In the genomic region with DNA sequence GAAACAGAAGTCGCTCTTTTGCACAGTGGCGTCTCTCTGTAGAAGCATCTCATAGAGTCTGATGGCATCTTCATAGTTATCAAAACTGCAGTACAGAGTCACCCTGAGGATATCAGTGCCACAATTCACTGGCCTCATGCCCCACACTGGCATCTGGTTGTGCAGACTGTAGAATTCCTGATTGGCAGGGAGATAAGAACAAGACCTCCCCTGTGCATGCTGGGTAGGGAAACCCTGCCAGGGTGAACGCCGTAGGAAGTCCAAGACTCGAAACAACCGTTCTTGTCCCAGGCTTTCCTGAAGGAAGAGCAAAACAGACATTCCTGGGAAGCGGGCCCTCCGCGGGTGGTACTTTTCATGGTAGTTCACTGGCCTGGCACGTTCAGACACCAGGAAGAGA, we compare ENCODE assay signal across 11 mouse cellular contexts. TPM values are rescaled to one million over a fixed set of nuclear protein-coding genes. Genes with fewer than 3 reads are reported as not detected.
DNase-seq lines count a peak whose midpoint lies in the region; ATAC-seq and TF ChIP-seq lines count a peak whose summit lies in the region.
"Had no signal": no experiment of that assay in that cellular context is flagged by ENCODE, and none has a peak within 500 bp of the region (broad histone marks: within the 10 kb centered on the region; RNA-seq: fewer than 3 reads in every experiment).

No protein-coding gene starts in this region.

- ATAC-seq in embryonic facial prominence, embryonic 12.5 days (ENCODE audit: insufficient number of reproducible peaks, insufficient read depth, low FRiP score, low TSS enrichment) = no peak
- ATAC-seq in kidney, postnatal 0 days (replicated peaks; ENCODE audit: low FRiP score, low read depth) = no peak
- no peak for ATAC-seq in intestine, embryonic 16.5 days
- no peak for ATAC-seq in forebrain, embryonic 14.5 days

- DNase-seq in embryonic facial prominence, embryonic 10.5 days (ENCODE audit: low spot score) = no peak
- DNase-seq in kidney, postnatal 0 days (ENCODE audit: low spot score) = no peak
- no peak for DNase-seq in kidney, adult 8-10 months
- DNase-seq in lung, postnatal 36 days = peak; percentile 55
- no peak for DNase-seq in left cerebral cortex, adult 11 months (ENCODE audit: low spot score)
- DNase-seq in forebrain, embryonic 14.5 days (ENCODE audit: low spot score) = no peak
- DNase-seq: gastrocnemius, postnatal 36 days; retina, postnatal 1 day had no signal

- no peaks in the 10 kb centered on the region for H3K27me3 ChIP-seq in embryonic facial prominence, embryonic 12.5 days
- H3K27me3 ChIP-seq in embryonic facial prominence, embryonic 10.5 days (replicated peaks; ENCODE audit: low read depth, poor library complexity, severe bottlenecking) = no peaks in the 10 kb centered on the region
- H3K27me3 ChIP-seq in kidney, postnatal 0 days (ENCODE audit: insufficient read depth, low read length) = no peaks in the 10 kb centered on the region
- H3K27me3 ChIP-seq in intestine, embryonic 16.5 days (replicated peaks; ENCODE audit: control insufficient read depth, insufficient read depth, low read length) = no peaks in the 10 kb centered on the region
- no peaks in the 10 kb centered on the region for H3K27me3 ChIP-seq in forebrain, embryonic 14.5 days (replicated peaks; ENCODE audit: control insufficient read depth, insufficient read depth, low read length)
- H3K27me3 ChIP-seq: liver, embryonic 15.5 days had no signal

- no peak for TF ChIP-seq CTCF in kidney, postnatal 0 days (IDR thresholded peaks at IDR 0.05; ENCODE audit: low read depth)

- no peaks in the 10 kb centered on the region for H3K9me3 ChIP-seq in embryonic facial prominence, embryonic 12.5 days
- no peaks in the 10 kb centered on the region for H3K9me3 ChIP-seq in embryonic facial prominence, embryonic 10.5 days
- H3K9me3 ChIP-seq in kidney, postnatal 0 days (replicated peaks; ENCODE audit: low read length) = no peaks in the 10 kb centered on the region
- no peaks in the 10 kb centered on the region for H3K9me3 ChIP-seq in intestine, embryonic 16.5 days (ENCODE audit: control insufficient read depth, low read length)
- no peaks in the 10 kb centered on the region for H3K9me3 ChIP-seq in forebrain, embryonic 14.5 days (replicated peaks; ENCODE audit: control insufficient read depth, low read length)
- H3K9me3 ChIP-seq: liver, embryonic 15.5 days had no signal

- H3K27ac ChIP-seq in embryonic facial prominence, embryonic 12.5 days = 0 out of 2 replicates have a peak overlapping the region, but pooled peaks have one; percentile 7
- no peak overlapping the region for H3K27ac ChIP-seq in embryonic facial prominence, embryonic 10.5 days (replicated peaks)
- no peak overlapping the region for H3K27ac ChIP-seq in kidney, postnatal 0 days
- H3K27ac ChIP-seq in intestine, embryonic 16.5 days (ENCODE audit: low read length) = peak overlapping the region; percentile 24; the same call in 1 of the 2 replicates
- no peak overlapping the region for H3K27ac ChIP-seq in forebrain, embryonic 14.5 days (ENCODE audit: low read depth, low read length)
- H3K27ac ChIP-seq: liver, embryonic 15.5 days had no signal

- H3K36me3 ChIP-seq in embryonic facial prominence, embryonic 12.5 days = no peaks in the 10 kb centered on the region
- H3K36me3 ChIP-seq in embryonic facial prominence, embryonic 10.5 days (replicated peaks) = no peaks in the 10 kb centered on the region
- H3K36me3 ChIP-seq in kidney, postnatal 0 days (ENCODE audit: insufficient read depth, low read length) = no peaks in the 10 kb centered on the region
- H3K36me3 ChIP-seq in intestine, embryonic 16.5 days (ENCODE audit: control insufficient read depth, insufficient read depth, low read length) = no peaks in the 10 kb centered on the region
- no peaks in the 10 kb centered on the region for H3K36me3 ChIP-seq in forebrain, embryonic 14.5 days (ENCODE audit: control insufficient read depth, insufficient read depth, low read length)
- H3K36me3 ChIP-seq: liver, embryonic 15.5 days had no signal

- no peak overlapping the region for H3K9ac ChIP-seq in embryonic facial prominence, embryonic 12.5 days
- no peak overlapping the region for H3K9ac ChIP-seq in kidney, postnatal 0 days (ENCODE audit: low read depth, low read length)
- H3K9ac ChIP-seq in intestine, embryonic 16.5 days (ENCODE audit: low read depth, low read length) = no peak overlapping the region
- H3K9ac ChIP-seq in forebrain, embryonic 14.5 days (ENCODE audit: low read length) = no peak overlapping the region
- H3K9ac ChIP-seq: liver, embryonic 15.5 days had no signal

- peaks cover 3% of the 10 kb centered on the region; the same call in 1 of the 2 replicates for H3K4me1 ChIP-seq in embryonic facial prominence, embryonic 12.5 days
- H3K4me1 ChIP-seq in embryonic facial prominence, embryonic 10.5 days = 0 out of 2 replicates have a peak, but pooled peaks cover 4% of the 10 kb centered on the region
- no peaks in the 10 kb centered on the region for H3K4me1 ChIP-seq in kidney, postnatal 0 days (replicated peaks; ENCODE audit: insufficient read depth, low read length)
- H3K4me1 ChIP-seq in intestine, embryonic 16.5 days (ENCODE audit: control insufficient read depth, insufficient read depth, low read length) = no peaks in the 10 kb centered on the region
- no peaks in the 10 kb centered on the region for H3K4me1 ChIP-seq in forebrain, embryonic 14.5 days (ENCODE audit: control insufficient read depth, insufficient read depth, low read length)
- H3K4me1 ChIP-seq: liver, embryonic 15.5 days had no signal

- no peak overlapping the region for H3K4me3 ChIP-seq in embryonic facial prominence, embryonic 12.5 days
- no peak overlapping the region for H3K4me3 ChIP-seq in embryonic facial prominence, embryonic 10.5 days
- H3K4me3 ChIP-seq in kidney, postnatal 0 days (replicated peaks; ENCODE audit: low read depth, low read length) = no peak overlapping the region
- 0 out of 2 replicates have a peak overlapping the region, but pooled peaks have one; percentile 2 for H3K4me3 ChIP-seq in intestine, embryonic 16.5 days (ENCODE audit: low read length)
- H3K4me3 ChIP-seq in forebrain, embryonic 14.5 days (ENCODE audit: low read depth, low read length) = no peak overlapping the region
- H3K4me3 ChIP-seq: liver, embryonic 15.5 days had no signal

- no peak overlapping the region for H3K4me2 ChIP-seq in embryonic facial prominence, embryonic 12.5 days (replicated peaks)
- H3K4me2 ChIP-seq in kidney, postnatal 0 days (ENCODE audit: low read length) = peak overlapping the region; percentile 12; the same call in 1 of the 2 replicates
- no peak overlapping the region for H3K4me2 ChIP-seq in intestine, embryonic 16.5 days (ENCODE audit: low read depth, low read length)
- H3K4me2 ChIP-seq in forebrain, embryonic 14.5 days (ENCODE audit: low read length) = no peak overlapping the region
- H3K4me2 ChIP-seq: liver, embryonic 15.5 days had no signal

- 92% methylated on average over 10 of the region's 10 CpGs for WGBS in embryonic facial prominence, embryonic 12.5 days
- 93% methylated on average over 10 of the region's 10 CpGs for WGBS in embryonic facial prominence, embryonic 10.5 days
- WGBS in kidney, postnatal 0 days = 87% methylated on average over 10 of the region's 10 CpGs
- WGBS in intestine, embryonic 16.5 days = 87% methylated on average over 10 of the region's 10 CpGs
- WGBS in forebrain, embryonic 14.5 days = 92% methylated on average over 10 of the region's 10 CpGs

RNA-seq across cellular contexts. Expression of a gene that starts 5.1 kb away (rescaled TPM):
- 0.70 and 0.77 TPM in 2 replicates for polyA plus RNA-seq in embryonic facial prominence, embryonic 12.5 days (2016; fragmentation: Nextera tagmentation; extraction: Ambion mirVana)
- polyA plus RNA-seq in embryonic facial prominence, embryonic 10.5 days (2016; fragmentation: Nextera tagmentation; extraction: Ambion mirVana) = 0.53 and 0.70 TPM in 2 replicates
- 0.54 TPM in 2 replicates for polyA plus RNA-seq in kidney, postnatal 0 days (2015; fragmentation: Nextera tagmentation; extraction: Ambion mirVana)
- 0.66 and 0.67 TPM in 2 replicates for polyA plus RNA-seq in intestine, embryonic 16.5 days (2015; fragmentation: Nextera tagmentation; extraction: Ambion mirVana)
- polyA plus RNA-seq in forebrain, embryonic 14.5 days (2014; fragmentation: Nextera tagmentation; extraction: Ambion mirVana) = 0.44 and 0.56 TPM in 2 replicates
- polyA plus RNA-seq: liver, embryonic 15.5 days had no signal

Comparison
In these comparisons a context has a peak if more than half of its experiments do, and no peak if none do; other contexts are left out.
1. H3K27ac ChIP-seq: peak in embryonic facial prominence, embryonic 12.5 days (single experiment) and intestine, embryonic 16.5 days (single experiment); none in embryonic facial prominence, embryonic 10.5 days (single experiment), kidney, postnatal 0 days (single experiment) and forebrain, embryonic 14.5 days (single experiment).